Mouse (Mus musculus): ENCODE results near the gene Csk. TPM values are rescaled to one million over a fixed set of nuclear protein-coding genes. Genes with fewer than 3 reads are reported as not detected.
A peak's percentile ranks its signal among the peaks of the same experiment; 100 is the strongest.

The Csk gene
- total RNA-seq (2021): 10 to 100 TPM; 23.7 to 30.6 TPM
- long read RNA-seq, experiment 1, partial matches to known transcripts: 9 of 12 reads
- long read RNA-seq, experiment 1, other reads (novel, unspliced or antisense): 2 of 12 reads
- long read RNA-seq, experiment 2, transcript Csk-201 (13 exons, 2,749 nt): major isoform, 5 of 10 reads
- long read RNA-seq, experiment 2, partial matches to known transcripts: 4 of 10 reads
- long read RNA-seq, experiment 2, other reads (novel, unspliced or antisense): 1 of 10 reads

- DNase-seq: no peak
These were observed at the start of gene Csk for GRCm38 (mm10) chr9:57653283-57653682. Gene Csk (minus strand): TSS chr9:57653631.

GRCm38 (mm10) chr9:57698466-57699150, 45.2 kb upstream of the Csk start:
- no peak for DNase-seq

- DNase-seq: no peak
These were observed 43.9 kb upstream of the Csk start for GRCm38 (mm10) chr9:57697380-57697779.

- peak; percentile 56 to 65 for DNase-seq
These were observed 43.2 kb upstream of the Csk start for GRCm38 (mm10) chr9:57696380-57697285.

GRCm38 (mm10) chr9:57694108-57694507, 40.7 kb upstream of the Csk start:
- DNase-seq: peak in 1 of 2 experiments; percentile 28

GRCm38 (mm10) chr9:57688606-57689005, 35.2 kb upstream of the Csk start:
- DNase-seq: no peak

GRCm38 (mm10) chr9:57688158-57688557, 34.7 kb upstream of the Csk start:
- DNase-seq: no peak

- no peak for DNase-seq
These were observed 34.3 kb upstream of the Csk start, which contains the start of gene Cyp1a1 for GRCm38 (mm10) chr9:57687751-57688150. Gene Cyp1a1 (plus strand): TSS chr9:57687928.

- no peak for DNase-seq
These were observed 32.6 kb upstream of the Csk start for GRCm38 (mm10) chr9:57686011-57686410.

- no peak for DNase-seq
These were observed 30.1 kb upstream of the Csk start, which contains the start of gene Cyp1a2 for GRCm38 (mm10) chr9:57683520-57683919. Gene Cyp1a2 (minus strand): TSS chr9:57683703.

GRCm38 (mm10) chr9:57681411-57681810, 28.0 kb upstream of the Csk start:
- no peak for DNase-seq

- DNase-seq: no peak
These were observed 18.1 kb upstream of the Csk start for GRCm38 (mm10) chr9:57671500-57671899.

- DNase-seq: no peak
These were observed 17.6 kb upstream of the Csk start for GRCm38 (mm10) chr9:57671037-57671436.

- no peak for DNase-seq
These were observed 16.1 kb upstream of the Csk start for GRCm38 (mm10) chr9:57669566-57669965.

GRCm38 (mm10) chr9:57668277-57668676, 14.8 kb upstream of the Csk start:
- no peak for DNase-seq

- peak in 1 of 2 experiments; percentile 47 for DNase-seq
These were observed 14.4 kb upstream of the Csk start for GRCm38 (mm10) chr9:57667817-57668216.

- DNase-seq: no peak
These were observed 13.7 kb upstream of the Csk start for GRCm38 (mm10) chr9:57667136-57667535.

- no peak for DNase-seq
These were observed 13.1 kb upstream of the Csk start for GRCm38 (mm10) chr9:57666536-57666935.

- no peak for DNase-seq
These were observed 11.2 kb upstream of the Csk start for GRCm38 (mm10) chr9:57664616-57665015.

GRCm38 (mm10) chr9:57661552-57661951, 8.1 kb upstream of the Csk start:
- DNase-seq: no peak

- DNase-seq: no peak
These were observed 7.1 kb upstream of the Csk start for GRCm38 (mm10) chr9:57660501-57660900.

GRCm38 (mm10) chr9:57659774-57660173, 6.3 kb upstream of the Csk start:
- peak; percentile 84 to 89 for DNase-seq

GRCm38 (mm10) chr9:57658970-57659369, 5.5 kb upstream of the Csk start:
- no peak for DNase-seq

Data from heart, adult 18-20 months (tissue).